Mouse (Mus musculus) forebrain, embryonic 14.5 days (tissue): ENCODE results near the gene Ino80b. TPM values are rescaled to one million over a fixed set of nuclear protein-coding genes. Genes with fewer than 3 reads are reported as not detected.
A peak's percentile ranks its signal among the peaks of the same experiment; 100 is the strongest.

Experiments used
- ATAC-seq: fragments of 200-750 bp; cut with Nextera tagmentation; 2 replicates; pipeline ENCODE4 v1.8.0; 2017; ENCODE audit warnings: mild to moderate bottlenecking, moderate library complexity
- DNase-seq: peaks from one replicate; pipeline ENCODE4 v3.0.0-alpha.2; 2015; ENCODE audit warnings: low spot score
- H3K27ac ChIP-seq: fragments of 300-500 bp; sonication (generic); 2 replicates; pipeline ENCODE4 v1.5.1; 2014; ENCODE audit warnings: low read depth, mild to moderate bottlenecking, control low read depth, low read length, moderate library complexity
- H3K27me3 ChIP-seq: fragments of 300-500 bp; sonication (generic); replicated peaks from 2 replicates; pipeline ENCODE4 v1.6.1; 2014; ENCODE audit warnings: low read length, control low read depth, mixed read lengths; ENCODE audit not compliant: control insufficient read depth, insufficient read depth
- H3K36me3 ChIP-seq: fragments of 300-500 bp; sonication (generic); 2 replicates; pipeline ENCODE4 v1.6.1; 2014; ENCODE audit warnings: low read length, control low read depth; ENCODE audit not compliant: control insufficient read depth, insufficient read depth
- H3K4me1 ChIP-seq: fragments of 300-500 bp; sonication (generic); 2 replicates; pipeline ENCODE4 v1.6.1; 2014; ENCODE audit warnings: antibody characterized with exemption, low read length, control low read depth; ENCODE audit not compliant: control insufficient read depth, insufficient read depth
- H3K4me2 ChIP-seq: fragments of 300-500 bp; sonication (generic); 2 replicates; pipeline ENCODE4 v1.6.1; 2014; ENCODE audit warnings: mild to moderate bottlenecking, control low read depth, low read length
- H3K4me3 ChIP-seq: fragments of 300-500 bp; sonication (generic); 2 replicates; pipeline ENCODE4 v1.5.1; 2014; ENCODE audit warnings: low read depth, low read length, control low read depth
- H3K9ac ChIP-seq: fragments of 300-500 bp; sonication (generic); 2 replicates; pipeline ENCODE4 v1.6.1; 2014; ENCODE audit warnings: mild to moderate bottlenecking, low read length, control low read depth, moderate library complexity
- H3K9me3 ChIP-seq: fragments of 300-500 bp; sonication (generic); replicated peaks from 2 replicates; pipeline ENCODE4 v1.6.1; 2016; ENCODE audit warnings: low read length, control low read depth, mixed read lengths; ENCODE audit not compliant: control insufficient read depth
- WGBS: fragments of 180-500 bp; shearing (Covaris S2); extraction: QIAGEN DNeasy Blood & Tissue Kit; methylation state at CpG from one replicate; pipeline ENCODE4 v1.1.7; 2014; 5-methylcytosine and 5-hydroxymethylcytosine counted together
- polyA plus RNA-seq: library from polyadenylated mRNA; unstranded; fragments of >200 nt; fragmentation: Nextera tagmentation; extraction: Ambion mirVana; gene quantifications from 2 replicates; pipeline ENCODE4 v1.2.1, GENCODE M21; 2014

Gene Ino80b
- polyA plus RNA-seq, 1 experiment from 2014 or later = 15.6 TPM

- H3K27me3 ChIP-seq = no peaks in the 10 kb centered on the region
- H3K4me1 ChIP-seq = peaks cover 2% of the 10 kb centered on the region; the same call in 1 of the 2 replicates
- H3K36me3 ChIP-seq = peaks cover 3% of the 10 kb centered on the region; the same call in 1 of the 2 replicates
- no peak overlapping the region for H3K4me3 ChIP-seq
- no peak overlapping the region for H3K4me2 ChIP-seq
- no peaks in the 10 kb centered on the region for H3K9me3 ChIP-seq
- no peak overlapping the region for H3K9ac ChIP-seq
- no peak for DNase-seq
- 49% methylated on average over 7 of the region's 7 CpGs for WGBS
- H3K27ac ChIP-seq = no peak overlapping the region
- no peak for ATAC-seq
These were observed 22.0 kb upstream of the Ino80b start for GRCm38 (mm10) chr6:83147280-83147679.

- ATAC-seq = no peak
These were observed 20.6 kb upstream of the Ino80b start for GRCm38 (mm10) chr6:83145805-83146204.

GRCm38 (mm10) chr6:83145209-83145608, 20.0 kb upstream of the Ino80b start:
- no peaks in the 10 kb centered on the region for H3K9me3 ChIP-seq
- H3K4me1 ChIP-seq = peaks cover 7% of the 10 kb centered on the region; the same call in 1 of the 2 replicates
- no peak overlapping the region for H3K4me2 ChIP-seq
- no peak for DNase-seq
- H3K27me3 ChIP-seq = 0 out of 2 replicates have a peak, but pooled peaks cover 6% of the 10 kb centered on the region
- H3K36me3 ChIP-seq = no peaks in the 10 kb centered on the region
- no peak for ATAC-seq
- no peak overlapping the region for H3K9ac ChIP-seq
- 85% methylated on average over 2 of the region's 2 CpGs for WGBS
- H3K27ac ChIP-seq = no peak overlapping the region
- no peak overlapping the region for H3K4me3 ChIP-seq

More at GRCm38 (mm10) chr6:83145805-83146204, 20.6 kb upstream of the Ino80b start:
- Histone ChIP-seq H3K9me3 (no peaks in the 10 kb centered on the region), H3K27ac (no peak overlapping the region), H3K4me1 (peaks cover 7% of the 10 kb centered on the region; the same call in 1 of the 2 replicates), H3K4me2 (no peak overlapping the region), H3K36me3 (no peaks in the 10 kb centered on the region), H3K4me3 (no peak overlapping the region), H3K9ac (no peak overlapping the region), H3K27me3 (0 out of 2 replicates have a peak, but pooled peaks cover 6% of the 10 kb centered on the region)
- DNase-seq = no peak
- WGBS = 77% methylated on average over 9 of the region's 9 CpGs

GRCm38 (mm10) chr6:83142886-83143285, 17.7 kb upstream of the Ino80b start:
- Histone ChIP-seq H3K4me2 (no peak overlapping the region), H3K27ac (no peak overlapping the region), H3K9ac (no peak overlapping the region), H3K36me3 (no peaks in the 10 kb centered on the region), H3K27me3 (0 out of 2 replicates have a peak, but pooled peaks cover 6% of the 10 kb centered on the region), H3K4me3 (no peak overlapping the region), H3K9me3 (no peaks in the 10 kb centered on the region), H3K4me1 (peaks cover 9% of the 10 kb centered on the region; the same call in 1 of the 2 replicates)
- ATAC-seq (no peak), DNase-seq (no peak)
- 54% methylated on average over 11 of the region's 11 CpGs for WGBS

GRCm38 (mm10) chr6:83142211-83142731, 17.0 kb upstream of the Ino80b start:
- H3K36me3 ChIP-seq = no peaks in the 10 kb centered on the region
- 3% methylated on average over 41 of the region's 41 CpGs for WGBS
- DNase-seq (no peak), ATAC-seq (no peak)
- no peak overlapping the region for H3K27ac ChIP-seq
- peaks cover 12% of the 10 kb centered on the region for H3K4me1 ChIP-seq
- 0 out of 2 replicates have a peak, but pooled peaks cover 6% of the 10 kb centered on the region for H3K27me3 ChIP-seq
- H3K9me3 ChIP-seq = no peaks in the 10 kb centered on the region
- H3K4me3 ChIP-seq = peak overlapping the region; percentile 27
- H3K9ac ChIP-seq = peak overlapping the region; percentile 64
- H3K4me2 ChIP-seq = peak overlapping the region; percentile 61

- H3K9me3 ChIP-seq = no peaks in the 10 kb centered on the region
- DNase-seq (no peak), ATAC-seq (no peak)
- peak overlapping the region; percentile 64; the same call in 1 of the 2 replicates for H3K9ac ChIP-seq
- peaks cover 18% of the 10 kb centered on the region for H3K4me1 ChIP-seq
- no peak overlapping the region for H3K27ac ChIP-seq
- 24% methylated on average over 4 of the region's 4 CpGs for WGBS
- no peak overlapping the region for H3K4me3 ChIP-seq
- no peaks in the 10 kb centered on the region for H3K36me3 ChIP-seq
- peak overlapping the region; percentile 61; the same call in 1 of the 2 replicates for H3K4me2 ChIP-seq
- 0 out of 2 replicates have a peak, but pooled peaks cover 10% of the 10 kb centered on the region for H3K27me3 ChIP-seq
These were observed 16.4 kb upstream of the Ino80b start for GRCm38 (mm10) chr6:83141636-83142035.

GRCm38 (mm10) chr6:83140044-83140443, 14.8 kb upstream of the Ino80b start:
- Histone ChIP-seq H3K27me3 (peaks cover 12% of the 10 kb centered on the region; the same call in 1 of the 2 replicates), H3K9me3 (no peaks in the 10 kb centered on the region), H3K9ac (no peak overlapping the region), H3K36me3 (no peaks in the 10 kb centered on the region), H3K27ac (no peak overlapping the region), H3K4me3 (no peak overlapping the region), H3K4me1 (peaks cover 19% of the 10 kb centered on the region), H3K4me2 (no peak overlapping the region)
- DNase-seq = no peak
- WGBS = 88% methylated on average over 8 of the region's 8 CpGs
- no peak for ATAC-seq

GRCm38 (mm10) chr6:83138056-83138455, 12.8 kb upstream of the Ino80b start:
- ATAC-seq (peak; percentile 27; the same call in 1 of the 2 replicates), DNase-seq (no peak)
- H3K4me1 ChIP-seq = peaks cover 19% of the 10 kb centered on the region
- H3K27ac ChIP-seq = peak overlapping the region; percentile 80; the same call in 1 of the 2 replicates
- no peaks in the 10 kb centered on the region for H3K36me3 ChIP-seq
- H3K4me2 ChIP-seq = peak overlapping the region; percentile 67
- H3K9me3 ChIP-seq = no peaks in the 10 kb centered on the region
- H3K27me3 ChIP-seq = peaks cover 12% of the 10 kb centered on the region; the same call in 1 of the 2 replicates
- WGBS = under 1% methylated on average over 11 of the region's 11 CpGs
- H3K4me3 ChIP-seq = peak overlapping the region; percentile 33
- peak overlapping the region; percentile 67; the same call in 1 of the 2 replicates for H3K9ac ChIP-seq

GRCm38 (mm10) chr6:83137576-83137950, 12.3 kb upstream of the Ino80b start:
- H3K36me3 ChIP-seq = no peaks in the 10 kb centered on the region
- ATAC-seq (peak; percentile 43), DNase-seq (peak; percentile 55)
- peak overlapping the region; percentile 80 for H3K27ac ChIP-seq
- peaks cover 12% of the 10 kb centered on the region; the same call in 1 of the 2 replicates for H3K27me3 ChIP-seq
- H3K9ac ChIP-seq = peak overlapping the region; percentile 67
- H3K9me3 ChIP-seq = no peaks in the 10 kb centered on the region
- peak overlapping the region; percentile 33 for H3K4me3 ChIP-seq
- peaks cover 19% of the 10 kb centered on the region for H3K4me1 ChIP-seq
- peak overlapping the region; percentile 67 for H3K4me2 ChIP-seq
- 2% methylated on average over 12 of the region's 12 CpGs for WGBS
